Mouse (Mus musculus) bone marrow macrophage, adult 2 months (primary cell): Measurements from ENCODE around the gene Hmgxb4. TPM values are rescaled to one million over a fixed set of nuclear protein-coding genes. Genes with fewer than 3 reads are reported as not detected.

Experiments
- H3K27ac ChIP-seq: 2 replicates; pipeline ENCODE4 v1.5.1; 2012; ENCODE audit warnings: low read depth, low read length; ENCODE audit not compliant: insufficient read depth
- H3K4me1 ChIP-seq: 2 replicates; pipeline ENCODE4 v1.6.1; 2012; ENCODE audit warnings: low read length; ENCODE audit not compliant: control insufficient read depth, insufficient read depth
- H3K4me3 ChIP-seq: 2 replicates; pipeline ENCODE4 v1.5.1; 2012; ENCODE audit warnings: mild to moderate bottlenecking, low read length, moderate library complexity; ENCODE audit not compliant: insufficient read depth
- CTCF ChIP-seq: IDR thresholded peaks from 2 replicates; pipeline ENCODE4 v1.5.1; 2012; ENCODE audit warnings: low read depth, mild to moderate bottlenecking, low read length, moderate library complexity
- POLR2A ChIP-seq: IDR thresholded peaks from 2 replicates; pipeline ENCODE4 v1.6.1; 2012; ENCODE audit warnings: mild to moderate bottlenecking, low read depth, low read length, borderline replicate concordance
- polyA plus RNA-seq: library from polyadenylated mRNA; stranded (reverse); fragments of >200 nt; gene quantifications from 2 replicates; pipeline ENCODE4 v1.2.4, GENCODE M21; 2012; ENCODE audit not compliant: missing spikeins, insufficient read depth, insufficient read length

Gene Hmgxb4
- polyA plus RNA-seq, 1 experiment: 21.9 TPM

GRCm38 (mm10) chr8:75070297-75070696 lies 77.1 kb downstream of the Hmgxb4 start:
- no peak overlapping the region for H3K27ac ChIP-seq
- no peak overlapping the region for H3K4me3 ChIP-seq
- no peak for TF ChIP-seq CTCF
- no peak for TF ChIP-seq POLR2A
- H3K4me1 ChIP-seq: peaks cover 16% of the 10 kb centered on the region

GRCm38 (mm10) chr8:75071627-75072346 lies 78.6 kb downstream of the Hmgxb4 start:
- Histone ChIP-seq H3K4me1 (peaks cover 12% of the 10 kb centered on the region), H3K27ac (no peak overlapping the region), H3K4me3 (no peak overlapping the region)
- TF ChIP-seq POLR2A: no peak
- TF ChIP-seq CTCF: peak; percentile 77

DNA sequence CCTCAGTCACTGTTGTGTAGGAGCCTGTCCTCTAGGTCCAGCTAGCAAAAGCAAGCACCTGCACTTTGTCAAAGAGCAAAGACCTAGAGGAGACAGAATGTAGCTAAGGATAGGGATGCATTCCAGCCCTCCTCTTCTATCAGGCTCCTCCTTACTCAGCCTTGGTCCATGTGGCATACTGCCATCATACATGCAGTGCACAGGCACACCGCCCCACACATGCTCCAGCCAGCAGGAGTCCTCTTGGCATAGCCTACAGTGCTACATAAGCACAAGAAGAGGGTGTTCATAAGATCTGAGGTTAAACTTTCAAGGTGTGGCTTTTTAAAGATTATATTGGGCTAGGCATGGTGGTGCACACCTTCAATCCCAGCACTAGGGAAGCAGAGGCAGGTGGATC lies 81.7 kb downstream of the Hmgxb4 start:
- no peak overlapping the region for H3K27ac ChIP-seq
- H3K4me1 ChIP-seq: no peaks in the 10 kb centered on the region
- TF ChIP-seq POLR2A (no peak), CTCF (no peak)
- no peak overlapping the region for H3K4me3 ChIP-seq

DNA sequence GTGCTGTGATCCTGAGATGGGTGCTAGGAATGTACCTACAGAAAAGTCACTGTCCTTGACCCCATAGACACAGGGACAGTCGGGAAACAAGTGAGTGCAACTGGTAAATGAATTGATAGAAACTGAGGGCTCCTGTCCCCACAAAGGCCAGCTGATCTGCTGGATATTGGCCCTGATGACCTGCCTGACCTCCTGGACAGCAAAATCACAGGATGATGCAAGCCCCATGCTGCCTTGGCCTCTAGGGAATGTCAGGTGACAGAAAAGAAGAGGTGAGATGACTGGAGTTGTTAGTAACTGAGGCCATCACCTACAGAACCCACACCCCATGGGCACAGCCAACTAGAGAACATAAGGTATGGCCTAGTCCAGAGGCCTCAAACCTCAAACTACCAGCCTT lies 85.1 kb downstream of the Hmgxb4 start:
- TF ChIP-seq CTCF (no peak), POLR2A (no peak)
- no peak overlapping the region for H3K27ac ChIP-seq
- H3K4me3 ChIP-seq: no peak overlapping the region
- peaks cover 19% of the 10 kb centered on the region for H3K4me1 ChIP-seq

DNA sequence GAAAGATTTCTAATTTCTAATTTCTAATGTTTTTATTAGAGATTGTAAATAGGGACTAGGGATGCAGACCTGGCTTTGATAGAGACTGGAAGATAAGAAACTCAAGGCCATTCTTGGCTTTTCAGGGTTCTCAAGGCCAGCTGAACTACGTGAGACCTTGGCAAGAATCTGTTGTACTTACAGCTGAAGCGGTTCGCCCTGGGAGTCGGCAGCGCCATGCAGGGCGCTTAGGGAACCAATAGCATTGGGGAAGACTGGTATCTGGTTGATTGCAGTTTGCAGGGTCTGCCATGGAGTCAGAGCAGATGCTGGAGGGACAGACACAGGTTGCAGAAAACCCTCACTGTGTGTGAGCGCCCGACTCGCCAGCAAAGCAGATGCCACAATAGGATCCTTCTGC lies 85.7 kb downstream of the Hmgxb4 start:
- peaks cover 23% of the 10 kb centered on the region for H3K4me1 ChIP-seq
- TF ChIP-seq CTCF (no peak), POLR2A (no peak)
- H3K27ac ChIP-seq: no peak overlapping the region
- no peak overlapping the region for H3K4me3 ChIP-seq

Other genes starting within 250 kb of the Hmgxb4 start
- gene Isx, start 120.2 kb upstream of the Hmgxb4 start, polyA plus RNA-seq: not detected in 2 replicates
- gene Tom1, start 40.3 kb downstream of the Hmgxb4 start, polyA plus RNA-seq: 43.3 and 44.6 TPM in 2 replicates
- 346 and 386 TPM in 2 replicates for gene Hmox1, start 100.3 kb downstream of the Hmgxb4 start, polyA plus RNA-seq
- 27.5 and 28.1 TPM in 2 replicates for gene Mcm5, start 116.2 kb downstream of the Hmgxb4 start, polyA plus RNA-seq
- not detected in 2 replicates for gene Rasd2, start 220.6 kb downstream of the Hmgxb4 start, polyA plus RNA-seq